Mouse (Mus musculus) embryonic facial prominence, embryonic 15.5 days (tissue): ENCODE data around the gene Ypel2. TPM values are rescaled to one million over a fixed set of nuclear protein-coding genes. Genes with fewer than 3 reads are reported as not detected.

ENCODE experiments used
- ATAC-seq: fragments of 200-750 bp; cut with Nextera tagmentation; 2 replicates; pipeline ENCODE4 v1.8.0; 2017; ENCODE audit warnings: low read depth, moderate TSS enrichment; ENCODE audit not compliant: insufficient number of reproducible peaks, low FRiP score, low TSS enrichment
- H3K27ac ChIP-seq: fragments of 300-500 bp; sonication (generic); replicated peaks from 2 replicates; pipeline ENCODE4 v1.5.1; 2015; ENCODE audit warnings: mild to moderate bottlenecking, inconsistent platforms
- H3K27me3 ChIP-seq: fragments of 300-500 bp; sonication (generic); 2 replicates; pipeline ENCODE4 v1.6.1; 2015; ENCODE audit warnings: inconsistent platforms
- H3K36me3 ChIP-seq: fragments of 300-500 bp; sonication (generic); 2 replicates; pipeline ENCODE4 v1.6.1; 2015; ENCODE audit warnings: mild to moderate bottlenecking, inconsistent platforms
- H3K4me1 ChIP-seq: fragments of 300-500 bp; sonication (generic); 2 replicates; pipeline ENCODE4 v1.6.1; 2015; ENCODE audit warnings: inconsistent platforms
- H3K4me2 ChIP-seq: fragments of 300-500 bp; sonication (generic); replicated peaks from 2 replicates; pipeline ENCODE4 v1.6.1; 2015; ENCODE audit warnings: mild to moderate bottlenecking, inconsistent platforms
- H3K4me3 ChIP-seq: fragments of 300-500 bp; sonication (generic); replicated peaks from 2 replicates; pipeline ENCODE4 v1.5.1; 2015; ENCODE audit warnings: mild to moderate bottlenecking, inconsistent platforms
- H3K9ac ChIP-seq: fragments of 300-500 bp; sonication (generic); 2 replicates; pipeline ENCODE4 v1.6.1; 2015; ENCODE audit warnings: inconsistent platforms
- H3K9me3 ChIP-seq: fragments of 300-500 bp; sonication (generic); replicated peaks from 2 replicates; pipeline ENCODE4 v1.6.1; 2016; ENCODE audit warnings: inconsistent platforms
- WGBS: fragments of 180-500 bp; shearing (Covaris S2); methylation state at CpG from one replicate; pipeline ENCODE4 v1.1.7; 2015; 5-methylcytosine and 5-hydroxymethylcytosine counted together
- polyA plus RNA-seq: library from polyadenylated mRNA; unstranded; fragments of >200 nt; fragmentation: Nextera tagmentation; extraction: Ambion mirVana; gene quantifications from 2 replicates; pipeline ENCODE4 v1.2.1, GENCODE M21; 2015

Ypel2 gene
- polyA plus RNA-seq, 1 experiment from 2014 or later: 8.8 TPM

DNA sequence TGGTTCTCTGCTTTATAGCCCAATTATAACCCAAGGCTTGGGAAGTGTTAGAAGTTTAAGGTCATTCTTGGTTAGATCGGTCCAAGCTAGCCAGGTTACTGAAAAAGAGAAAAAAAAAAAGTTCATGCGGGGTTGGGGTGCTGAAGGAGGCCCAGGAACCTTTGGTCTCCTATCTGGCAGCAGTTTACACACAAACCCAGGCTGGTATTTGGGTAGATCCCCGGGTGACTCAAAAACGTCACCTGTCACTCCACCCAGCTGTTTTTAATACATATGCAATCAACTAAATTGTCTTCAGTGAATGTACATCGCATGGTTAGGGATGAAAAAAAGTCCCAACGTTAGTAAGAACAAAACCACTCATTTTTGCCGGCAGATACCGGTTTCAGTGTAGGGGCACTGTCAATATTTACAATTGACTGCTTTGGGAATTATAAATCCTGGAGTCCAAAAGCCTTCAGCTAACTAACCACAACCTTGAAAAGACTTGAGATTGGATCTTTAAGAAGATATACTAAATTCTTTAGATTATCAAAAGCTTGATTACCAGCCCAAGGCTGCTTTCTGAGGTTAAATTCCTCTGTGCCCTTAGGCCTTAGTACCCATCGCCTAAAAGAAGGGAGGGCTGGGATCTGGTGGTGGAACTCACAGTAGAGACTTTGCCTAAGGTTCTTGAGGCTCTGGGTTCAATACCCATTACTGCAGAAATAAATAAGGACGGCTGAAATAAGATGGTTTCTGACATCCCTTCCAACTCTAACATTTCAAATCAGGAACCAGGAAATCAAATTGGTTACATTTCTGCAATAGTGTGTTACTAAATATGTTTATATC, 1.5 kb upstream of the Ypel2 start:
- Histone ChIP-seq H3K9me3 (no peaks in the 10 kb centered on the region), H3K27me3 (no peaks in the 10 kb centered on the region), H3K4me2 (no peak overlapping the region), H3K36me3 (no peaks in the 10 kb centered on the region), H3K4me1 (peaks cover 30% of the 10 kb centered on the region), H3K4me3 (no peak overlapping the region), H3K27ac (no peak overlapping the region), H3K9ac (no peak overlapping the region)
- no peak for ATAC-seq
- WGBS: 32% methylated on average over 10 of the region's 10 CpGs

DNA sequence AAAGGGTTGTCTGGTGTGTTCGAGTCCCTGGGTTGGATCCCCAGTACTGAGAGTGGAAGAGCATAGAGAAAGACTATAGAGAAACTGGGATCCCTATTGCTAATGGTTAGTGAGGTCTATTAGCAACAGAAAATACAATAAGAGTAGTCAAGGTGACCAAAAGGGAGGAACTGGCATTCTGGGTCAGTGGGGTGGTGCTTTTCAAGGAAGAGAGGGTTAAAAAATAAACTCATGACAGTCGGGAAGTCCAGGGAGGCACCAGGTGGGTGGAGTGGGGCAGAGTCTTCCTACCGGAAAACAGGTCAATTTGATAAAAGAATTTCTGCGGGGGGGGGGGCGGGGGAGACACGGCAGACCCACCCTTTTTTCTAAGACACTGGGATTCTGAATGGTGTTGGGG, 823 bp upstream of the Ypel2 start:
- no peak overlapping the region for H3K9ac ChIP-seq
- WGBS: 16% methylated on average over 6 of the region's 6 CpGs
- H3K9me3 ChIP-seq: no peaks in the 10 kb centered on the region
- no peak for ATAC-seq
- no peaks in the 10 kb centered on the region for H3K36me3 ChIP-seq
- H3K4me1 ChIP-seq: peaks cover 33% of the 10 kb centered on the region
- H3K27ac ChIP-seq: peak overlapping the region; percentile 63; the same call in 1 of the 2 replicates
- peak overlapping the region; percentile 82 for H3K4me2 ChIP-seq
- H3K27me3 ChIP-seq: no peaks in the 10 kb centered on the region
- peak overlapping the region; percentile 99 for H3K4me3 ChIP-seq

DNA sequence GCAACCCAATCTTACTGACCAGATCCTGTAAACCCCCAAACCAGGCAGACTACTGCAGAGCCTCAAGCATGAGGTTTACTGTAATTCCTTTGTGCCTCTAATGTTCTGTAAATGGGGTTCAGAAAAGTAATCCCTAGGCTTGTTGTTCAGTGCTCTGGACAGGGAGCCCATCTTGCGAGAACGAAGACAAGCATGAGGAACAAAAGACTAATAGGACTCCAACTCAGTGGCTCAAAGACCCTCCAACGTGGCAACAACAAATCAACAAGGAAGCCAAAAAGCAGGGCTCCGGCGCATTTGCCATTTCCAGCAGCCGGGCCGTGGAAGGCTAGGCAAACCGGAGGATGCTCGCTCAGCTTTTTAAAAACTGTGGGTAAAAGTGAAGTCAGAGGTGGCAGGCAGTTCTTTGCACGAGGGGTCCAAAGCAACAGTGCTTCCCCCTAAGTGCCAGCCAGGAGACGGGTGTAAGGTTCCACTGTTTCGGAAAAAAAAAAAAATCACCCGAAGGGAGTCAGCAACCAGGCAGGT, 982 bp downstream of the Ypel2 start:
- H3K27ac ChIP-seq: peak overlapping the region; percentile 94
- ATAC-seq: no peak
- H3K4me1 ChIP-seq: peaks cover 33% of the 10 kb centered on the region
- H3K27me3 ChIP-seq: no peaks in the 10 kb centered on the region
- H3K9me3 ChIP-seq: no peaks in the 10 kb centered on the region
- peak overlapping the region; percentile 75 for H3K9ac ChIP-seq
- peak overlapping the region; percentile 99 for H3K4me3 ChIP-seq
- H3K36me3 ChIP-seq: no peaks in the 10 kb centered on the region
- H3K4me2 ChIP-seq: peak overlapping the region; percentile 82
- WGBS: 3% methylated on average over 13 of the region's 13 CpGs

DNA sequence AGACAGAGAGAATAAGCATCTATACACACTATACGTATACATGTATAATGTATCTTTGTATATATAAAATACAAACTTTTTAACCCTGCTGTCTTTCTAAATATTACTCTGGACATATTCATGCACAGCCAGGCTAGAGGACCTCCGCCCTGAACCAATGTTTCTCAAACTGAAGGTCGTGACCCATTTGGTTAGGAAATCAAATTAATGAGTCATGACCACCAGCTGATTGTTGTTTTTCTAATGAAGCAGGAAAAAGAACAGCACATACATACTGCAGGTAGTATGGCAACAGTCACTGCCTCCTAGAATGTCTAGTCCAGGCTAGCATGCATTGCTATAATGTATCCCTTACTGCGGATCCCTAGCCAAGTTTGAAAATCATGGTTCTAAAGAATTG, 2.3 kb downstream of the Ypel2 start:
- Histone ChIP-seq H3K9ac (no peak overlapping the region), H3K4me1 (peaks cover 33% of the 10 kb centered on the region), H3K36me3 (no peaks in the 10 kb centered on the region), H3K4me2 (0 out of 2 replicates have a peak overlapping the region, but pooled peaks have one; percentile 82), H3K27ac (no peak overlapping the region), H3K4me3 (no peak overlapping the region), H3K9me3 (no peaks in the 10 kb centered on the region), H3K27me3 (no peaks in the 10 kb centered on the region)
- ATAC-seq: no peak
- WGBS: 83% methylated on average over 4 of the region's 4 CpGs

DNA sequence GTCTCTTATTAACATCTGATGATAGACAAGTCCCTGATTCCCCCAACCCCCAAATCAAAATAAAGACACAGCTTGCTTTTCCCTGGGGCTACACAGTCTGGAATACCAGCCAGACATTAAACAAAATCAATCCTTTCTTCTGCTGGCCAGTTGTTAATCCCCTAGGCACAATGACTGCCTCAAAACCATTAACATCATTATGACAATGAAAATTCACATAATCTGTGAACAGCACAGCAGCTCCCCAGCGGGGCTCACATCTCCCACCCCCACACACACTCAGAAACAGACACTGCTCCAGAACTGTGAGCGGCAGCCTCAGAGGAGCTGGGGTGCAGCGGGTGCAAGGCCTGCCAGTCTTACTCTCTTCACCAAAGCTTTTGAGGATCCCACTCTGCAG, 3.2 kb downstream of the Ypel2 start:
- Histone ChIP-seq H3K9ac (no peak overlapping the region), H3K4me3 (no peak overlapping the region), H3K27me3 (no peaks in the 10 kb centered on the region), H3K27ac (0 out of 2 replicates have a peak overlapping the region, but pooled peaks have one; percentile 4), H3K36me3 (no peaks in the 10 kb centered on the region), H3K9me3 (no peaks in the 10 kb centered on the region), H3K4me1 (peaks cover 33% of the 10 kb centered on the region), H3K4me2 (no peak overlapping the region; the same call in 1 of the 2 replicates)
- 28% methylated on average over 3 of the region's 3 CpGs for WGBS
- no peak for ATAC-seq

DNA sequence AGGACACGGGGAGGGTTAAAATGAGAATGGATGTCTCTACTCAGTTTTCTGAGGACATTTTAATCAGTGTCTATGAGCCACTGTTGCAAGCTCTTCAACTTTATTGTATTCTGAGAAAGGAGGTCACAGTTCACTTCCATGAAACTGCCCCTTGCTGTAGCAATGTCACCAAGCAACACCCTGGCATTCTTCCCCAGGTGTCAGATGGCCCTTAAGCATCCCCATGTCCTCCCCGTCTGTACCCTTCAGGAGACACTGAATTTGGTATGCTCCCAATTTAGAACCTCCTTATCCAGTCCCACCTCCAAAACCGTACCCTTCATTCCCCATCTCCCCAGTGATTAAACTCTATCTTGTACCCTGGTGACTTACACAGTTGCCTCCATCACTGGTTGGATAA, 8.5 kb downstream of the Ypel2 start:
- 72% methylated on average over 3 of the region's 3 CpGs for WGBS
- no peak for ATAC-seq

DNA sequence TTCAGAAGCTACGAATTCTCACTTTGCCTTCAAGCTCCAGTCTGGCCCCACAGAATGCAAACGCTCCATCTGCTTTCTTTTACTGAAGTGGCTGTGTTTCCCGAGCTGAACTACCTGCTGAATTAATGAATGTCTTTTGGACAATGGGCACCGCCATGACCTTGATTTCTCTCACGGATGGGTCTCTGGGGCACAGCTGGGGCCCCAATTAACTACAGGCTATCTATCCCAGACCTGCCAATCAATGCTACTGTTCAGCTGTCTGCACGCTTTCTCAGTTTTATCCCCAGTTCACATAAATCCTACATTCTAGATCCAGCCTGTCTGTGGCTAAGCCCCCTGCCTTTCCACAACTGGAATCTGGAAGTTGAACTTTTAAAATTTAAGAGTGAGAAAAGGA, 10.5 kb downstream of the Ypel2 start:
- no peak for ATAC-seq

More for the DNA sequence above, 8.5 kb downstream of the Ypel2 start:
- Histone ChIP-seq H3K9ac (no peak overlapping the region), H3K4me2 (no peak overlapping the region), H3K4me3 (no peak overlapping the region), H3K27ac (no peak overlapping the region), H3K36me3 (no peaks in the 10 kb centered on the region), H3K4me1 (peaks cover 15% of the 10 kb centered on the region; the same call in 1 of the 2 replicates), H3K27me3 (no peaks in the 10 kb centered on the region), H3K9me3 (no peaks in the 10 kb centered on the region)

DNA sequence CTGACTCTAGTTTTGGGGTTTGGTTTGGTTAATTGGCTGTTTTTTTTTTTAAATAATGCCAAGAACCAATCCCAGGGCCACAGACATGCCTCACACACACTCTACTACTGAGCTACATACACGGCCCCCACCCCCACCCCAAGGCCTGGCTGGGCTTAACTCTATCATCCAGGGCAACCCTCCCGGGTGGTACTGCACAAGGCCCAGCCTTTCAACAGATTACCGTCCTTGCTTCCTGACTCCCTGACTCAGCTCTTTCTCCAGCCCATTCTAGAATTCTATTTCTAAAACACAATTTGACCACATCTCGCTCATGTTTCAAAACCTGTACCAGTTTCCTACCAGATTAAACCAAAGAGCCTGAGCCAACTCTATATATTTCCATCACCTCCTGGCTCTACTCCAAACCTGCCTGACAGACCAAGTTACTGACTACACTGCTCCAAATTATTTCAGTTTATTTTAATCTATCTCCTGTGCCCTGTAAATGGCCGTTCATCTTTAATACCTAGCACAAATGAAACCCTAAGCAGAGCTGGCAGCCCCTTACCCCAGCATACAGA, 12.2 kb downstream of the Ypel2 start:
- Histone ChIP-seq H3K4me1 (peaks cover 12% of the 10 kb centered on the region; the same call in 1 of the 2 replicates), H3K4me3 (no peak overlapping the region), H3K36me3 (no peaks in the 10 kb centered on the region), H3K27ac (peak overlapping the region; percentile 35), H3K9ac (no peak overlapping the region), H3K9me3 (no peaks in the 10 kb centered on the region), H3K27me3 (no peaks in the 10 kb centered on the region), H3K4me2 (no peak overlapping the region)
- no peak for ATAC-seq
- 49% methylated on average over 5 of the region's 5 CpGs for WGBS

More for the DNA sequence above, 10.5 kb downstream of the Ypel2 start:
- no peaks in the 10 kb centered on the region for H3K36me3 ChIP-seq
- no peak overlapping the region for H3K4me3 ChIP-seq
- WGBS: 47% methylated on average over 6 of the region's 6 CpGs
- H3K9ac ChIP-seq: no peak overlapping the region
- no peak overlapping the region for H3K27ac ChIP-seq
- no peaks in the 10 kb centered on the region for H3K9me3 ChIP-seq
- peaks cover 12% of the 10 kb centered on the region; the same call in 1 of the 2 replicates for H3K4me1 ChIP-seq
- no peak overlapping the region for H3K4me2 ChIP-seq
- H3K27me3 ChIP-seq: no peaks in the 10 kb centered on the region

DNA sequence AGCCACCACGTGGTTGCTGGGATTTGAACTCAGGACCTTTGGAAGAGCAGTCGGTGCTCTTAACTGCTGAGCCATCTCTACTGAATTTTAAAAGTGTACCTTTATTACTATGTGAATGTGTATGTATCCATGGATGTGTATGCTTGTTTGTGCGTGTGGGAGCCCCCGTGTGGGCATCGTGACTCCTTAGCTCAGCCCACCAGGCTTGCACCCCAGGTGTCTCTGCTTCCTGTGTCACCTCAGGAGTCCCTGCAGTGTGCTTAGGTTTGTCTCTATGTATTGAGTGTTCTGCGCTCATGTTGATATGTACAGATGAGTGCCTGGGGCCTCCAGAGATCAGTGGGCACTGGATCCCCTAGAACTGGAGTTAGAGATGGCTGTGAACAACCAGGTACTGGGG, 13.0 kb downstream of the Ypel2 start:
- no peaks in the 10 kb centered on the region for H3K9me3 ChIP-seq
- no peak for ATAC-seq
- no peak overlapping the region for H3K4me2 ChIP-seq
- no peak overlapping the region for H3K9ac ChIP-seq
- H3K27me3 ChIP-seq: no peaks in the 10 kb centered on the region
- H3K27ac ChIP-seq: peak overlapping the region; percentile 35; the same call in 1 of the 2 replicates
- WGBS: 87% methylated on average over 6 of the region's 6 CpGs
- H3K4me3 ChIP-seq: no peak overlapping the region
- peaks cover 15% of the 10 kb centered on the region; the same call in 1 of the 2 replicates for H3K4me1 ChIP-seq
- H3K36me3 ChIP-seq: no peaks in the 10 kb centered on the region

DNA sequence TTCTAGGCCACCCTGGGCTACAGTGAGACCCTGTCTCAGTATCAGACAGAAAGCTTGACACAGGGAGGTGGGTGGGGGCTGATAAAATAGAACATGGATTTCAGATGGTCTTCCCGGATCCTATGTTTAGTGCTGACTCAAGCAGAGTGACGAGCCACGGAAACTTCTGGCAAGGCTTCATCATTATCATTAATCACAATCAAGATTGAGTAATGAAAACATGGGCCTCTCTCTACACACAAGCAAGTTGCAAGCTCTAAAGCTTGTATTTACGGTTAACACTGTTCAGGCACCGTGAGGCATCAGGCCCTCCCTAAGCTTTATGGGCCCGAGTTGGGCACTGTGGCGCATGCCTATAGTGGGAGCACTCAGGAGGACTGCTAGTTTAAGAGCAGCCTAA, 13.7 kb downstream of the Ypel2 start:
- 76% methylated on average over 7 of the region's 7 CpGs for WGBS
- no peaks in the 10 kb centered on the region for H3K27me3 ChIP-seq
- no peaks in the 10 kb centered on the region for H3K36me3 ChIP-seq
- H3K9me3 ChIP-seq: no peaks in the 10 kb centered on the region
- H3K4me1 ChIP-seq: peaks cover 17% of the 10 kb centered on the region; the same call in 1 of the 2 replicates
- no peak overlapping the region for H3K4me2 ChIP-seq
- no peak overlapping the region for H3K9ac ChIP-seq
- H3K4me3 ChIP-seq: no peak overlapping the region
- ATAC-seq: no peak
- H3K27ac ChIP-seq: no peak overlapping the region

DNA sequence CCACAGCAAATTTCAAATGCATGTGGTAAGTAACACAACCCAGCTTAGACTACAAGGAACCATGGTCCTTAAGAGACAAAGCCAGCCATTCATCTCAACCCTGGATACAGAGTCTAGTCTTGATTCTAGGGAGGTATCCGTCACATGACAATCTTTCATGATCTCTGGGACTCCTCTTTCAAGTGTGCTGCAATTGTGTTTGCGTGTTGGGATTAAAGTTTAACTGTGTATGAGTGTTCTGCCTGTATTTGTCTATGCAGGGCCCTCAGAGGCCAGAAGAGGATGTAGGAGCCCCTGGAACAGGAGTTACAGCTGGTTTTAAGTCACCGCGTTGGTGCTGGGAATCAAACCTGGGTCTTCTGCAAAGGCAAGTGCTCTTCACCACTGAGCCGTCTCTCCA, 16.3 kb downstream of the Ypel2 start:
- Histone ChIP-seq H3K27ac (no peak overlapping the region), H3K36me3 (no peaks in the 10 kb centered on the region), H3K4me2 (no peak overlapping the region), H3K4me1 (peaks cover 33% of the 10 kb centered on the region), H3K9me3 (no peaks in the 10 kb centered on the region), H3K4me3 (no peak overlapping the region), H3K9ac (no peak overlapping the region), H3K27me3 (no peaks in the 10 kb centered on the region)
- 88% methylated on average over 5 of the region's 5 CpGs for WGBS
- ATAC-seq: no peak
